Mouse (Mus musculus) C2C12 (cell line): ENCODE measurements around the gene Antxr1. TPM values are rescaled to one million over a fixed set of nuclear protein-coding genes. Genes with fewer than 3 reads are reported as not detected.

ENCODE experiments used
- H3K27me3 ChIP-seq: one replicate; pipeline ENCODE4 v1.6.1; 2011; ENCODE audit not compliant: control insufficient read depth, insufficient read depth, insufficient read length
- H3K36me3 ChIP-seq: one replicate; pipeline ENCODE4 v1.6.1; 2011; ENCODE audit not compliant: control insufficient read depth, insufficient read depth
- H3K4me3 ChIP-seq: one replicate; pipeline ENCODE4 v1.5.1; 2011; ENCODE audit warnings: mild to moderate bottlenecking, control low read depth; ENCODE audit not compliant: poor library complexity, insufficient read depth, severe bottlenecking
- H3K79me2 ChIP-seq: one replicate; pipeline ENCODE4 v1.6.1; 2011; ENCODE audit not compliant: control insufficient read depth, insufficient read depth
- H3K79me3 ChIP-seq: one replicate; pipeline ENCODE4 v1.6.1; 2011; ENCODE audit warnings: low read depth, control low read depth
- H3ac ChIP-seq: one replicate; pipeline ENCODE3; 2011; ENCODE audit warnings: low read depth; ENCODE audit not compliant: control insufficient read depth, insufficient read length
- CEBPB ChIP-seq: IDR thresholded peaks from one replicate; pipeline ENCODE4 v1.6.1; 2011; ENCODE audit warnings: low read depth, mild to moderate bottlenecking, control low read depth, moderate library complexity
- CTCF ChIP-seq: IDR thresholded peaks from one replicate; pipeline ENCODE4 v1.5.1; 2011; ENCODE audit not compliant: control insufficient read depth, insufficient read depth, insufficient read length
- FOSL1 ChIP-seq: IDR thresholded peaks from one replicate; pipeline ENCODE4 v1.8.0; 2011; ENCODE audit warnings: mild to moderate bottlenecking, low read length; ENCODE audit not compliant: poor library complexity, insufficient read depth, severe bottlenecking
- MAX ChIP-seq: IDR thresholded peaks from one replicate; pipeline ENCODE4 v1.6.1; 2011; ENCODE audit warnings: mild to moderate bottlenecking, control low read depth
- MYOD1 ChIP-seq: IDR thresholded peaks from one replicate; pipeline ENCODE4 v1.6.1; 2011; ENCODE audit warnings: low read depth; ENCODE audit not compliant: control insufficient read depth, insufficient read length
- MYOG ChIP-seq: IDR thresholded peaks from one replicate; pipeline ENCODE4 v1.6.1; 2011; ENCODE audit not compliant: control insufficient read depth, insufficient read length; ENCODE audit errors: extremely low read depth
- USF1 ChIP-seq: IDR thresholded peaks from one replicate; pipeline ENCODE4 v1.6.1; 2011; ENCODE audit warnings: low read depth, mild to moderate bottlenecking, control low read depth, moderate library complexity
- polyA plus RNA-seq: library from polyadenylated mRNA; unstranded; fragments of >200 nt; fragmentation: generic; extraction: Trizol; gene quantifications from one replicate; pipeline ENCODE4 v1.2.1, GENCODE M21; 2012; ENCODE audit warnings: missing spikeins

Gene Antxr1
- polyA plus RNA-seq, 1 experiment: 12.5 TPM

DNA sequence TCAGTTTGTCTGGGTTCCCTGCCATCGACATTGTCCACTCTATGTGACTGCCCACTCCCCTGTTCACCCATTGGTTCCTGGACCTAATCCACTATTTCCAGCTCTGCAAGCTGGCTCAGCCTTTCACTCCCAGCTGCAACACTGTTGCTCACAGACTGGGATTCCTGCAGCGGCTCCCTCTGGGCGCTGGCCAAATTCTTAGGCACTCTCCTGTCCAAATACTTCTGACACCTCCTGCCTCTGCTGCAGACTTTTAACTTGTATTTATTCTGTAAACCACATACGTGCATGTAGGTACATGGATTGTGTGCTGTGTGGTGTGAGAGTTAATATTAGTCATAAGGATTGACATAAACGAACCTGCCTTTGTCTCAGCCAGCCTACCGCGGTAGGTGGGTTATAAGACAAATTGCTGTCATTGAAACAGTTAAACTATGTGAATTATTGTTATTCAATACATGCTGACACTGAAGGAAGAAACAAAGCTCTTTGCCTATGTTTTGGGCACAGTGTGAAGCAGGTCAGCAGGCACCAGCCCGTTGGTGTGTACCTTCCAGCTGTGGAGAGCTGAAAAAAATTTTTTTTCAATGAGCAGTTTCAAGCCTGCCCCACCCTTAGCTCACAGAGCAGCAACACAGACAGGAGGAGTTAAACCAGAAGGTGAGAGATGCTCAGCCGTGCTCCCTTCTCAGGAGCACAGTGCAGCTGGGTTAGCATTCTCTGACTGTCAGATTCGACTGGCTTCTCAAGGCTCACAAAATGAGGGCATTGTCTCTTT lies 112.6 kb downstream of the Antxr1 start:
- H3K79me3 ChIP-seq: no peaks in the 10 kb centered on the region
- H3K27me3 ChIP-seq: no peaks in the 10 kb centered on the region
- no peaks in the 10 kb centered on the region for H3K36me3 ChIP-seq
- no peak overlapping the region for H3K4me3 ChIP-seq
- H3K79me2 ChIP-seq: no peaks in the 10 kb centered on the region
- H3ac ChIP-seq: no peak overlapping the region
- TF ChIP-seq MAX (no peak), CEBPB (no peak), CTCF (no peak), MYOD1 (no peak), FOSL1 (no peak), MYOG (no peak), USF1 (no peak)

DNA sequence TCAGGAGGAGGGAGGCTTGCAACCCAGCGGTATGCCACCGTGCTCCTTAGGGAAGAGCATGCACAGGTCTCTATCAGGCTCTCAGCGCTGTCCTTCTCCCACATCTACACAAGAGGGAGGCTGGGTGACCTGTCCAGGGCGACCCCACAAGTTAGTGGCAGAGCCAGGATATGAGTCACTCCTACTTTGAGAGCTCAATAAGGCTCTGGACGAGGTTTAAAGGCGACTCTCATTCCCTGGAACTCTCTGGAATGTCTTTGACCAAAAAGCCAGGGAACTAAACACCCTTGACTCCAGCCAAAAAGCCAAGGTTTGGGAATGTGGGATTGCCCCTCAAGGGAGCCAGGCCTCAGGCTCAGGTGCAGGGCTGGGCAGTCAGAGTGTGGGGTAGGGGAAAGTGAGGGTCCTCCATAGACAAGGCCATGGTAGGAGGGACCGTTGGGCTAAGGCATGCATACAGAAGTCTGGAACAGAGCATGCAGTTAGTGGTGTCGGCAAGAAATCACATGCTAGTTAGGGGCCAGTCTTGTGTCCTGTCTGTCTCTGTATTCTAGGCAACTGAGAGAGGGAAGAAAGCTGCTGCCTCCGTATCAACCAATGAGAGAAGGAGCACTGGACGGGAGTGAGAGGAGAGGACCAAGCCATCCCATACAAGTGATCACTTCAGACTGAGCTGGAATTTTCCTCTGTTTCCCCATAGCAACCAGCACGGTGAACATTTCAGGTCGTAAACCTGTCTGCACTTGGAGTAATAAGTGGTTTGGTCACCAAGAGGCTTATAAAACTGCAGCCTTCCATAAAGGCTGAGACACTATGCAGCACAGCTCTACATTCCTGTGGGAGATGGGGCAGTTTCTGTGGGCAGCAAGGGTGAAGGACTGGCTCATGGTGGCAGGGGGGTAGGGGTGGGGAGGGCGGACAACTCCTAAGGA lies 116.3 kb downstream of the Antxr1 start:
- Histone ChIP-seq H3K79me3 (no peaks in the 10 kb centered on the region), H3K4me3 (no peak overlapping the region), H3ac (no peak overlapping the region), H3K27me3 (no peaks in the 10 kb centered on the region), H3K79me2 (no peaks in the 10 kb centered on the region), H3K36me3 (peaks cover 4% of the 10 kb centered on the region)
- TF ChIP-seq MAX (peak; percentile 9), CEBPB (no peak), FOSL1 (peak; percentile 51), MYOD1 (peak; percentile 43), CTCF (no peak)

DNA sequence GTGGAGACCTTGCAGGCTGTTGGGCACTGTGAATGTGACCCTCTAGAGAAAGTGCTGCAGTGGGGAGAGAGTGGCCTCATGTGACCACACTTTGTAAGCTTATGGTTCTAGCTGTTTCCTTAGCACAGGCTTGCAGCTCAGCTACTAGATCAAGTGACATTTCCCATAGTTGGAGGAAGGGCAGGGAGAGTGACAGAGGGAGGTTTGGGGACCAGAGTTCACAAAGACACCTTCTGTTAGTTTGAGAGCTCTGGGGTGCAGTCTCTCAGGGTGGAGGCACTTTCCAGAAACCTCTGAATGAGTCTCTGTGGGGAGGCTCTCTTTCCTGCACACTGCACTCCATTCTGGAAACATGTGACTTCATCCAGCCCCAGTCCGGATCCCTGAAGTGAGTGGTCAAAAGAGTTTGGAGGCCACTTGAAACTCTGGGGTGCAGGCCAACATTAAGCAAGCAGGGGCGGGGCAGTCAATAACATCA lies 119.5 kb downstream of the Antxr1 start:
- Histone ChIP-seq H3K79me2 (no peaks in the 10 kb centered on the region), H3ac (no peak overlapping the region), H3K79me3 (no peaks in the 10 kb centered on the region), H3K4me3 (no peak overlapping the region), H3K36me3 (peaks cover 4% of the 10 kb centered on the region), H3K27me3 (no peaks in the 10 kb centered on the region)
- TF ChIP-seq CEBPB (no peak), MYOD1 (no peak), MAX (no peak), CTCF (no peak), USF1 (no peak), FOSL1 (no peak), MYOG (no peak)

DNA sequence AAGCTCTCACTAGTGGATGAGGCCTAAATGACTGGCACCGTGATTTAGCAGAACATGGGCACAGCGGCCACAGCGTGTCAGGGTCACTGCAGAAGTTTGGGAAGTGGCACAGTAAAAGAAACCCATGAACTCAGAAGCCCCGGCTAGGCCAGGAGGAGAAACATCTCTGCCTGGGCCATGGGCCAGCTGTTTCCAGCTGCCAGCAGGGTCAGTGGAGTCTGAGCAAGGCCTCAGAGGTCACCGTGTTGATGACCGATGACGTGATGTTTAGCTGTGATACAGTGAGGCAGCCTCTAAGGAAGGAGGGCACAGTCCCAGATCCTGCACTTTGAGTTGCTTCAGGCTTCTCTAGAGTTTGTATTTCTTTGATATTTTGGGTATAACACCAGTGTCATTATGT lies 122.4 kb downstream of the Antxr1 start:
- H3K79me2 ChIP-seq: no peaks in the 10 kb centered on the region
- no peaks in the 10 kb centered on the region for H3K27me3 ChIP-seq
- no peaks in the 10 kb centered on the region for H3K79me3 ChIP-seq
- TF ChIP-seq CTCF: no peak
- no peak for TF ChIP-seq MYOD1
- no peak for TF ChIP-seq USF1
- TF ChIP-seq MYOG: no peak
- no peak for TF ChIP-seq MAX
- H3ac ChIP-seq: no peak overlapping the region
- H3K36me3 ChIP-seq: peaks cover 4% of the 10 kb centered on the region
- no peak overlapping the region for H3K4me3 ChIP-seq

DNA sequence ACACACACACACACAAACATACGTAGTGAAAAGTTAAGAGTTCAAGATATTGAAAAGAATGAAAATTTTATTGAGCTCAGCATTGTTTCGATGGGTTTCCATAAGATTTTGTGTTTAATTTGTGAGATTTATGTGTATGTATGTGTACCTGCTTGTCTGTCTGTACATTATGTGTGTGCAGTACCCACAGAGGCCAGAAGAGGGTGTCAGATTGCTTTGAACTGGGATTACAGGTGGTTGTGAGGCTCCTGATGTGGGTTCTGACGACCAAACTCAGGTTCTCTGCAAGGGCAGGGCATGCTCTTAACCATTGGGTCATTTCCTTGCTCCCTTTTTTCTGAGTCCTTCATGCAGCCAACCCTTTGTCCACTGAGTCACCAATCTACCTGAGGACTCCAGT lies 124.1 kb downstream of the Antxr1 start:
- Histone ChIP-seq H3K79me3 (no peaks in the 10 kb centered on the region), H3K4me3 (no peak overlapping the region), H3K79me2 (no peaks in the 10 kb centered on the region), H3K36me3 (peaks cover 4% of the 10 kb centered on the region), H3ac (no peak overlapping the region), H3K27me3 (no peaks in the 10 kb centered on the region)
- TF ChIP-seq USF1 (no peak), MAX (no peak), FOSL1 (no peak), MYOD1 (no peak), CTCF (no peak), MYOG (no peak), CEBPB (no peak)
